Mouse (Mus musculus) layer of hippocampus, postnatal 10 days (tissue): Measurements from ENCODE around the gene Hoxb9. TPM values are rescaled to one million over a fixed set of nuclear protein-coding genes. Genes with fewer than 3 reads are reported as not detected.
A peak's percentile ranks its signal among the peaks of the same experiment; 100 is the strongest.

Experiments
- DNase-seq, 2 experiments: peaks; one replicate each; pipeline ENCODE4 v3.0.0; 2021; ENCODE audit warnings: low spot score in 2 of 2
- total RNA-seq, 2 experiments: library from RNA; stranded (reverse); gene quantifications; 2 replicates each; pipeline ENCODE4 v1.2.3; 2021

The Hoxb9 gene
- total RNA-seq, 2 experiments from 2014 or later = not detected

DNA sequence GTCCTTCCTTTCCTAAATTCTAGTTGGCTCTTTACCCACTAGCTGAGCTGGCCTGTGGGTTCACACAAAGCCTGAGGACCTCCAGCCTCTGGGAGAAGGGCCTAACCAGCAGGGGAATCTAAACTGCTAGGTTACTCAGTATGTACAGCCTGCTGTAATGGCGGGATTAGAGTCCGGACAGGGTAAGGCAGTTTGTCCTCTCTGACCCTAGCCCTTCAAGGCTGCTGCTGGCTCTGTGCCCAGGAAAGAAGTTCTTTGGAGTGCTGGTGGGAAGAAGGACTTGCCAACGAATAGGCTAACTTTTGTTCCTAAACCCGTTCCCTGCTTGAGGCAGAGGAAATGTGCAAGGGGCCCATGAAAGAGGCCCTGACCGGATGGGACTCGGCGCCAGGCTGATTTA lies 5.3 kb upstream of the Hoxb9 start:
- no peak for DNase-seq

DNA sequence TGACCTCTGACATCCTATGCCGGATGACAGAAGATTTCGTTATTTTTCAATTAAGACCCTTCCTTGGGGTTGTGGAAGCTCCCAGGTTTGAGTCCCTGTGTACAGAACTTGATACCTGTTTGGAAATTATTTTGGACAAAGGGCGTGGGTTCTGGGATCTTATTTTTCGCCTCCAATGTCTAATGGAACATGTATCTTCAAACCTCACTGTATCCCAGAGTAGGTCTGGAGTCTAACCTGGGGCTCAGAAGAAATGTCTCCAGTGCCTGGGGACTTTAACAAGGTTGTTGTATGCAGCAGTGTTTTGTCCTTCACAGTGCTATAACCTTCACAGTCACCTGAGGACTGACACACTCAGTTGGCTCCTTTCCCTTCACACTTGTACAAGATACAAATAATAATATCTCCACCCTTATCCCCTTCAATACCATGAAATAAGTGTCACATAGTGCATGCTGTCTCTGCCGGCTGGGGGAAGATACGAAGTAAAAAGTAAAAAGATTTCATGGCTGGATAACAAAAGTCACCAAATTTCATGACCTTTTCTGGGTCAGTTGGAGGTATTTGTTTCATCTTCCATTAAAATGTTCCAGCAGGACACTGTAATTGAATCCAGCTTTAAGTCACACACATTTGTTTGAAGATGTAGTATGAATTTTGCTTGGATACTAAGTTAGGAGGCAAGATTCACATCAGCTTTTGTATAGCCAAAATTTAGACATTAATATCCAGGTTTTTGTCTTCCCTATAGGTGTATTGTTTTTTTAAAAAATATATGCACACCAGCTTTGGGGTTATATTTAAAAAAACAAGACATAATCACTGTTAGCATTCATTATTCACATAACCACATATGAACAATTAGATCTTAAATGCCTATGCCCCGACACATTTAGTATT lies 4.0 kb upstream of the Hoxb9 start:
- no peak for DNase-seq

- DNase-seq = no peak
Measured at GRCm38 (mm10) chr11:96268031-96268745, 3.1 kb upstream of the Hoxb9 start.

DNA sequence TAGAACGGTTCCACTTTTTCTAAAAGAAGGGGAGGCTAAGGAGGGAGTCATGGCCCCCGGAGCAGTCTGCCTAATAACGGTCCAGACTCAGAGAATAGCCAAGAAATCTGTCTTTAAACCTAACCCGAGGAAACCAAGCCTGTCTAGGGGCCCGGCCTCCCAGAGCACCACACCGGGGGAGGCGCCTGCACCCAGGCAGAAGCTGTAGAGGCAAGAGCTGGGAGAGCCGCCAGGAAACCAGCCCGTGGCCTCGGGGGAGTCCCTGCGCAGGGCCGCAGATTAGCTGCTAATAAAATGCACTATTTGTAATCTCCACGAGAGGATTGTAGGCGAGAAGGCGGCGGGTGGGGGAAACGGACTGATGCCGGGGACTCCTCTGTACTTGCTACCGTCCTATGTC lies 1.4 kb upstream of the Hoxb9 start:
- no peak for DNase-seq

DNA sequence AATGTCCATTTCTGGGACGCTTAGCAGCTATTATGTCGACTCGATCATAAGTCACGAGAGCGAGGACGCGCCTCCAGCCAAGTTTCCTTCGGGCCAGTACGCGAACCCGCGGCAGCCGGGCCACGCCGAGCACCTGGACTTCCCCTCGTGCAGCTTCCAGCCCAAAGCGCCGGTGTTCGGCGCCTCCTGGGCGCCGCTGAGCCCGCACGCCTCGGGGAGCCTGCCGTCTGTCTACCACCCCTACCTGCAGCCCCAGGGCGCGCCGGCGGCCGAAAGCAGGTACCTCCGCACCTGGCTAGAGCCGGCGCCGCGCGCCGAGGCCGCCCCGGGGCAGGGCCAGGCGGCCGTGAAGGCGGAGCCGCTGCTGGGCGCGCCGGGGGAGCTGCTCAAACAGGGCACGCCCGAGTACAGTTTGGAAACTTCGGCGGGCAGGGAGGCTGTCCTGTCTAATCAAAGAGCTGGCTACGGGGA lies 319 bp downstream of the Hoxb9 start:
- no peak for DNase-seq

GRCm38 (mm10) chr11:96272024-96272921 lies 1.0 kb downstream of the Hoxb9 start:
- no peak for DNase-seq

GRCm38 (mm10) chr11:96274428-96274827 lies 3.2 kb downstream of the Hoxb9 start:
- DNase-seq = no peak

GRCm38 (mm10) chr11:96275896-96276295 lies 4.6 kb downstream of the Hoxb9 start:
- no peak for DNase-seq

DNA sequence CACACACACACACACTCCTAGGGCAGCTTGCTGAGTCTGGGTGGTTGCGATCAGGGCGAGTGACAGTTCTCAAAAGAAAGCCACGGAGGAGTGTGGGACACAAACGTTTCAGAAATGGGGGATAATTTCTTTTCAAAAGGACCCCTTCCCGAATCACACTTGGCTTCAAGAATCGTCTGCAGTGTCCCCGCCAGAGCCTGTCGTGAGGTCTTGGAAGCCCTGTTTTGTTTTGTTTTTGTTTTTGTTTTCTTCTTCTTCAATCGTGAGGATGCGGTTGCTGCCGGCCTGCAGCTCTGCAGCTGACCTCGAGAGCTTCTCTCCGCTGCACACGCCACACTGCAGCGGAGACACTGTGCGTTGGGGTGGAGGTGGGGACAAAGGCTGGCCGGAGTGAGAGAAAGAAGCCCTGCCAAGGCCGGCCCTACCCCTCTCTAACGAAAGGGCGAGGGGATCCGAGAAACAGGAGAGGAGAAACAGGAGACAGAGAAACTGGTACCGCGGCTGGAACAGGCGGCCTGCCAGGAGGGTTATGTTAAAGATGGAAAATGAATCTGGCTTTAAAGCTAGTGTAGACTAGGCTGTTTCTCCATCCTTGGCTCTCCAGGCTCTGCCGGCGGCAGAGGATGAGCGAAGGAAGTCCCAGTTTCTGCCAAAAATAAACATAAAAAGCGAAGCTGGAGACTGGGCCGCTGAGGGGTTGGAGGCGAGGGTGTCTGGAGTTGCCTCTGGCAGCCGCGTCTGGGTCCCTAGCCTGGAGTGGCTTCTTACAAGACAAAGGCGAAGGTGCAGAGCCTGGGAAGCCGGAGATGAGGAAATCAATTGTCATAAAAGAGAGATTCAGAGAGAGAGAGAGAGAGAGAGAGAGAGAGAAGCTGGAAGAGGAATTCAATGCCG lies 6.1 kb downstream of the Hoxb9 start:
- DNase-seq = no peak

DNA sequence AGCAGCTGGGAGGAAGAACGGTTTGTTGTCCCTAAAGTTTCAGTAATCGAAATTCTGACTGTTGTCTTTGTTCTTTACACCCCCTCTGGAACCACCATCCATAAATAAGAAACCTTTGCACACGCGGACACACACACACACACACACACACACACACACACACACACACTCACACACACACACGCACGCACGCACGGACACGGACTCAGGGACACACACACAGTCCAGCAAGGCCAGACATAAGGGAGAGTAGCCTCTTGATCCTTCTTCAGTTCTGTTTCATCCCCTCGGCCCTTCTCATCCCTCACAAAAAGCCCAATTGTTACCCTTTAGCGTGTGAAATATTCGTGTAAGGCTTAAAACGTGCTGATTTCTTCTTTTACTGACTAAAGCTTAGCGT lies 7.1 kb downstream of the Hoxb9 start:
- no peak for DNase-seq

GRCm38 (mm10) chr11:96278773-96279172 lies 7.5 kb downstream of the Hoxb9 start:
- peak; percentile 86 to 93 for DNase-seq

DNA sequence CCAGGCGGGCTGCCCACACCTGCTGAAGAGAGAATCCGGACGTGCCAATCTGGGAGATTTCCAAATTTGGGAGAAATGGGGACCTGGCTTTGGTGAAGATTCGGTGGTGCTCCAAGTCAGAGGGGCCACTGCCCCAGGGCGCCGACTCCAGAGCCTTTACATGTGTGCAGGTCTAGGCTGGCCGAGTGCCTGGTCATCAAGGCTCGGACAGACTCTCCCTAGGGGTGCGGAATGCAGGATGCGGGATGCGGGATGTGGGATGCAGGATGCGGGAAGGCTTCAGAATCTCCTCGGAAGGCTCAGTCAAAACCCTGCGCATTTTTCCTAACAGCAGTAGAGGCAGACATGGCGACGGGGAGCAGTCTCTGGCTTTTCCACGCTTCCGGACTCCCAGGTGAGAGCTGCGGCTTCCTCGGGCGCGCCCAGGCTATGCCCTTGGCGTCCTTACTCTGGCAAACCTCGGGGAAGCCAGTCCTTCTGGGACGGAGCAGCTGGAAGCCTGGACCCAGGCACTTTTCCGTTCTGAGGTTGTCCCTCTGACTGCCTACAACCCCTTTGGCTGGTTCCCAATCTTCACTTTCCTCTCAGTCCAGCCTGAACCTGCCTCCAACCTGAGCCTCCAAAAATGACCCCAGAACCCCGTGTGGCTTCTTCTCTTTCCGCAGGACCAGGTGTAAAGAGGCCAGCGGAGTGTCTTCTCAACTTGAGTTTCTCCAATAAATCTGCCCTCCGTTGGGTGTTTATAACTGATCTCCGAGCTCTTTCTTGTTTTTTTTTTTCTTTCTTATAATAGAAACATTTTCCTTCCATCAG lies 8.4 kb downstream of the Hoxb9 start:
- DNase-seq = no peak

DNA sequence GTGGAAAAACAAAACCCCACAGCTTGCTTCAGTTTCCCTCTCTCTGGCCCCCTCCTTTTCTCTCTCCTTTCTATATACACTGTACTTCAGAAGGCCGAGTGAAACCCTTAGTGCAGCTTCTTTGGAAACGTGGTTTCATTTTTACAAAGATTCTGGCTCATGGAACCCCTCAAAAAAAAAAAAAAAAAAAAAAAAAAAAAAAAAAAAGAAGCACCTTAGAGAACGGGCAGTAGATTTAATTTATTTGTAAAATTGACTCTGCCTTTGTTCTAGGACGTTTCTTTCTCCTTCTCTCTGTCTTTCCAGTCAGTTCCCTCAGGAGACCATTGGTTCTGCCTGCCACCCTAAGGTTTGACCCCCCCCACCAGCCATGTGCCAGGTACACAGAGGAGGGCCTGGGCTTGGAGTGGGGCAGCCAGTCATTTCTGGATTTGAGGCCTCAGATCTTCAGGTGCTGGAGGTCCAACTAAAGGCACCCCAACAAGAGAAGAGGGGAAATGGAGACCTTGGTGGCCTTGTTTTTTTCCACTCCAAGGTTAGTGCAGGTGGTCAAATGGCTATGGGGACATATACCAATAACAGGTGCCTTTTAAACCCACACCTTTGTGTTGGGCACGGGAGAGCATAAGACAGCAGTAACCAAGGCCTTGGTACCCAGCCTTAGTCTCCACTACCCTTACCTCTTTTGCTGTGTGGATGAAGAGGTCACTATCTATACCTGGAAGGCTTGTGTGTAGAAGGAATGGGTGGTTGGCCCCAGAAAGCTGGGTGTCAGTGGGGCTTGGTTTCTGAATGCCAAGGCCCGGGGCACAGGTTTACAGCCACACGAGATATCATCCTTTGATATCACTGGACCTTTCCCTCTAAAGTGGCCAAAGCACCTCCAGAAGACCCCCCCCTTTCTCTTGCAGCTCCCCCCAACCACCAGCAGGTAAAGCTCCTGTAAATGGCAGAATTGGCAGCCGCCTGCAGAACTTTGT lies 9.4 kb downstream of the Hoxb9 start:
- DNase-seq = no peak

GRCm38 (mm10) chr11:96281396-96281795 lies 10.1 kb downstream of the Hoxb9 start:
- no peak for DNase-seq

DNA sequence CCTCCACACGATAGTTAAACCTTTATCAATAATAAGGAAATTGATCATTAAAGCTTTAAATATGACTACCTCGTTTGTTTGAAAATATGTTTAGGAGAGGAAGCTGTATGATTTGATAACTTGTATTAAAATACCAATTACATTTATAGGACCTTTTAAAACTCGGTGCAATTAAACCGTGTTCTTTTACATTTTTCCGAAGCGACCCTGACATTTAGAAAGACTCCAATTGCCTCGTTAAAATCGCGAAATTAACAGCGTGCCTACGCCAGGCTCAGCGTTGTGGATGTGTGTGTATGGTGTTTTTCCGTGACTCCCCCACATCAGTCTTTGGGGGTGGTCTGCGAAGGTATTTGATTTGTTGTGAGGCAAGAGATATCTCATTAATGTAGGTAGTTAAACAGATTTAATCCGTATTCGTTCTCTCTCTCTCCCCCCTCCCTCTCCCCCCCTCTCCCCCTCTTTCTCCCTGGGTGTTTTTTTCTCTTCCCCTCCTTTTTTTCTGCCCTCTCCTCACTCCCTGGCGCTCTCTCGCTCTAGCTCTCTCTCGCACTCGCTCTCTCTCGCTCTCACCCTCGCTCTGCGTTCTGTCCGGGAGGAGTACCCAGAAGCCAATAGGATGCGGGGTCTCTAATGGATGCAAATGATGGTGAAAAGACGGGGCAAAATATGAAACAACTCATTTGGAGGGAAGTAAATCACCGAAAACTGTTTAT lies 10.8 kb downstream of the Hoxb9 start, which contains the start of gene Hoxb8:
Gene Hoxb8 (plus strand): TSS at position 51 of the 716 bp plus-strand sequence.
- DNase-seq = no peak

DNA sequence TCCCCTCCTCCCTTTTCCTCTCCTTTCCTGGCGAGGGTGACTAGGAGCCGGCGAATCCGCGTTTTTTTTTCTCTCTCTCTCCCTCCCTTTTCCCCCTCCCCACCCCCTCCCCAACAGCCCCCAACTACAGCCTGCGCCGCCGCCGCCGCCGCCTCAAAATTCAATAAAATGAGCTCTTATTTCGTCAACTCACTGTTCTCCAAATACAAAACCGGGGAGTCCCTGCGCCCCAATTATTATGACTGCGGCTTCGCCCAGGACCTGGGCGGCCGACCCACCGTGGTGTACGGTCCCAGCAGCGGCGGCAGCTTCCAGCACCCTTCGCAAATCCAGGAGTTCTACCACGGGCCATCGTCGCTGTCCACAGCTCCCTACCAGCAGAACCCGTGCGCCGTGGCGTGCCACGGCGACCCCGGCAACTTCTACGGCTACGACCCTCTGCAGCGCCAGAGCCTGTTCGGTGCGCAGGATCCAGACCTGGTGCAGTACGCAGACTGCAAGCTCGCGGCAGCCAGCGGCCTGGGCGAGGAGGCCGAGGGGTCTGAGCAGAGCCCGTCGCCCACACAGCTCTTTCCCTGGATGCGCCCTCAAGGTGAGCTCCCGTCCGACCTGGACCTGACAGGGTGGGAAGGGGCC lies 11.7 kb downstream of the Hoxb9 start:
- DNase-seq = no peak
